Mouse (Mus musculus): ENCODE results near the gene Aaas.

Gene Aaas

GRCm38 (mm10) chr15:102350138-102350941 is at the start of gene Aaas:
Gene Aaas (minus strand): TSS chr15:102350771.
- DNase-seq: peak; percentile 86 to 93

GRCm38 (mm10) chr15:102399229-102400221 is 49.0 kb upstream of the Aaas start:
- DNase-seq: peak; percentile 79 to 83

- no peak for DNase-seq
Measured at GRCm38 (mm10) chr15:102398629-102399028, 48.1 kb upstream of the Aaas start.

GRCm38 (mm10) chr15:102395061-102395460 is 44.5 kb upstream of the Aaas start:
- no peak for DNase-seq

- DNase-seq: no peak
Measured at GRCm38 (mm10) chr15:102393584-102394014, 43.0 kb upstream of the Aaas start.

- no peak for DNase-seq
Measured at GRCm38 (mm10) chr15:102392520-102392919, 41.9 kb upstream of the Aaas start.

- no peak for DNase-seq
Measured at GRCm38 (mm10) chr15:102388942-102389341, 38.4 kb upstream of the Aaas start.

GRCm38 (mm10) chr15:102386640-102387039 is 36.1 kb upstream of the Aaas start:
- DNase-seq: no peak

GRCm38 (mm10) chr15:102383671-102384070 is 33.1 kb upstream of the Aaas start:
- DNase-seq: no peak

GRCm38 (mm10) chr15:102381575-102381974 is 31.0 kb upstream of the Aaas start:
- DNase-seq: peak; percentile 55 to 78

- peak in 1 of 2 experiments; percentile 11 for DNase-seq
Measured at GRCm38 (mm10) chr15:102377810-102378262, 27.3 kb upstream of the Aaas start.

- peak; percentile 66 to 86 for DNase-seq
Measured at GRCm38 (mm10) chr15:102377163-102377543, 26.6 kb upstream of the Aaas start.

GRCm38 (mm10) chr15:102376453-102377162 is 26.0 kb upstream of the Aaas start:
- DNase-seq: peak; percentile 29 to 48

GRCm38 (mm10) chr15:102370727-102371126 is 20.2 kb upstream of the Aaas start:
- no peak for DNase-seq

GRCm38 (mm10) chr15:102369972-102370371 is 19.4 kb upstream of the Aaas start:
- DNase-seq: no peak

- DNase-seq: no peak
Measured at GRCm38 (mm10) chr15:102366733-102367344, 16.3 kb upstream of the Aaas start, which contains the start of gene Sp7. Gene Sp7 (minus strand): TSS chr15:102367182.

- no peak for DNase-seq
Measured at GRCm38 (mm10) chr15:102366238-102366637, 15.7 kb upstream of the Aaas start.

GRCm38 (mm10) chr15:102364678-102365077 is 14.1 kb upstream of the Aaas start:
- DNase-seq: no peak

- DNase-seq: no peak
Measured at GRCm38 (mm10) chr15:102362648-102363047, 12.1 kb upstream of the Aaas start.

- DNase-seq: no peak
Measured at GRCm38 (mm10) chr15:102358834-102359233, 8.3 kb upstream of the Aaas start.

- DNase-seq: no peak
Measured at GRCm38 (mm10) chr15:102358126-102358525, 7.6 kb upstream of the Aaas start.

Data from spleen, adult 18-20 months (tissue).